Mouse (Mus musculus) heart, embryonic 13.5 days (tissue): ENCODE measurements around the gene Serpinb3c. TPM values are rescaled to one million over a fixed set of nuclear protein-coding genes. Genes with fewer than 3 reads are reported as not detected.
"Not testable (repeated sequence)": the region's sequence is repeated elsewhere in the genome, so short reads cannot be mapped to it uniquely, and the experiment has no call there.

ENCODE experiments used
- ATAC-seq: fragments of 200-750 bp; cut with Nextera tagmentation; 2 replicates; pipeline ENCODE4 v1.8.0; 2017; ENCODE audit warnings: moderate TSS enrichment; ENCODE audit not compliant: insufficient number of reproducible peaks, low FRiP score, low TSS enrichment; ENCODE audit errors: extremely low read depth
- H3K27ac ChIP-seq: fragments of 300-500 bp; sonication (generic); replicated peaks from 2 replicates; pipeline ENCODE4 v1.5.1; 2015; ENCODE audit warnings: moderate library complexity, mild to moderate bottlenecking, inconsistent platforms
- H3K27me3 ChIP-seq: fragments of 300-500 bp; sonication (generic); replicated peaks from 2 replicates; pipeline ENCODE4 v1.6.1; 2015; ENCODE audit warnings: mild to moderate bottlenecking, inconsistent platforms
- H3K36me3 ChIP-seq: fragments of 300-500 bp; sonication (generic); 2 replicates; pipeline ENCODE4 v1.6.1; 2015; ENCODE audit warnings: mild to moderate bottlenecking, inconsistent platforms
- H3K4me1 ChIP-seq: fragments of 300-500 bp; sonication (generic); 2 replicates; pipeline ENCODE4 v1.6.1; 2015; ENCODE audit warnings: inconsistent platforms
- H3K4me2 ChIP-seq: fragments of 300-500 bp; sonication (generic); 2 replicates; pipeline ENCODE4 v1.6.1; 2015; ENCODE audit warnings: inconsistent platforms, mild to moderate bottlenecking, moderate library complexity
- H3K4me3 ChIP-seq: fragments of 300-500 bp; sonication (generic); 2 replicates; pipeline ENCODE4 v1.5.1; 2015; ENCODE audit warnings: moderate library complexity, mild to moderate bottlenecking, inconsistent platforms
- H3K9ac ChIP-seq: fragments of 300-500 bp; sonication (generic); 2 replicates; pipeline ENCODE4 v1.6.1; 2015; ENCODE audit warnings: inconsistent platforms, mild to moderate bottlenecking, moderate library complexity
- H3K9me3 ChIP-seq: fragments of 300-500 bp; sonication (generic); 2 replicates; pipeline ENCODE4 v1.6.1; 2016; ENCODE audit warnings: inconsistent platforms
- WGBS: fragments of 180-500 bp; shearing (Covaris S2); methylation state at CpG from one replicate; pipeline ENCODE4 v1.1.7; 2015; ENCODE audit warnings: mixed read lengths; 5-methylcytosine and 5-hydroxymethylcytosine counted together
- polyA plus RNA-seq: library from polyadenylated mRNA; unstranded; fragments of >200 nt; fragmentation: Nextera tagmentation; extraction: Ambion mirVana; gene quantifications from 2 replicates; pipeline ENCODE4 v1.2.1, GENCODE M21; 2015

Gene Serpinb3c
- polyA plus RNA-seq = not detected in 2 replicates

- H3K4me2 ChIP-seq, H3K9ac ChIP-seq, H3K9me3 ChIP-seq, H3K36me3 ChIP-seq, H3K4me3 ChIP-seq, H3K4me1 ChIP-seq, H3K27me3 ChIP-seq, H3K27ac ChIP-seq, ATAC-seq: not testable (repeated sequence)
Measured at GRCm38 (mm10) chr1:107278261-107278660, at the start of gene Serpinb3c, which contains the start of gene Serpinb3b. Serpinb3c (minus strand) TSS chr1:107278371. Serpinb3b (minus strand) TSS chr1:107278361.

- not testable (repeated sequence) for H3K27me3 ChIP-seq, H3K27ac ChIP-seq, H3K9me3 ChIP-seq, H3K9ac ChIP-seq, H3K4me3 ChIP-seq, H3K4me2 ChIP-seq, H3K36me3 ChIP-seq, ATAC-seq, H3K4me1 ChIP-seq
- 36% methylated on average over 3 of the region's 3 CpGs for WGBS
Measured at GRCm38 (mm10) chr1:107243170-107243569, 35.0 kb downstream of the Serpinb3c start.

Other genes starting within 250 kb of the Serpinb3c start
- not detected in 2 replicates for gene Serpinb3a, start 226.1 kb downstream of the Serpinb3c start, polyA plus RNA-seq
- not detected in 2 replicates for gene Serpinb3d, start 194.9 kb downstream of the Serpinb3c start, polyA plus RNA-seq
- gene Serpinb3b, start within 50 bp of the Serpinb3c start, polyA plus RNA-seq = not detected in 2 replicates
- gene Serpinb11, start 82.8 kb upstream of the Serpinb3c start, polyA plus RNA-seq = not detected in 2 replicates
- not detected in 2 replicates for gene Serpinb7, start 121.3 kb upstream of the Serpinb3c start, polyA plus RNA-seq
- 0.14 TPM in 1 of 2 replicates, not detected in the other for gene Serpinb2, start 233.1 kb upstream of the Serpinb3c start, polyA plus RNA-seq